Mouse (Mus musculus): ENCODE data around the gene Rhbdf2. TPM values are rescaled to one million over a fixed set of nuclear protein-coding genes. Genes with fewer than 3 reads are reported as not detected.
"Not testable (repeated sequence)": the region's sequence is repeated elsewhere in the genome, so short reads cannot be mapped to it uniquely, and the experiment has no call there.

Gene Rhbdf2
- polyA plus RNA-seq, 1 experiment from 2014 or later, result 5.7 TPM

- DNase-seq (ENCODE audit: low spot score), result no peak
- TF ChIP-seq EP300 (optimal IDR thresholded peaks at IDR 0.05) (no peak), CTCF (IDR thresholded peaks at IDR 0.05; ENCODE audit: low read depth) (no peak)
- no peaks in the 10 kb centered on the region for H3K9me3 ChIP-seq (ENCODE audit: control insufficient read depth, low read length)
- ATAC-seq (ENCODE audit: low FRiP score, low TSS enrichment), result no peak
- H3K27ac ChIP-seq (replicated peaks), result no peak overlapping the region
- H3K36me3 ChIP-seq (ENCODE audit: control insufficient read depth, insufficient read depth, low read length), result 0 out of 2 replicates have a peak, but pooled peaks cover 4% of the 10 kb centered on the region
- WGBS, result 18% methylated on average over 5 of the region's 5 CpGs
- H3K4me2 ChIP-seq (replicated peaks; ENCODE audit: low read depth), result no peak overlapping the region
- no peaks in the 10 kb centered on the region for H3K27me3 ChIP-seq (ENCODE audit: control insufficient read depth, insufficient read depth, low read length)
- no peak overlapping the region for H3K9ac ChIP-seq (ENCODE audit: low read length)
- no peak overlapping the region for H3K4me3 ChIP-seq (ENCODE audit: low read depth, low read length)
- no peaks in the 10 kb centered on the region for H3K4me1 ChIP-seq (replicated peaks; ENCODE audit: control insufficient read depth, insufficient read depth)
Measured at GRCm38 (mm10) chr11:116669316-116669715, 42.5 kb upstream of the Rhbdf2 start.

GRCm38 (mm10) chr11:116668839-116669238 lies 42.0 kb upstream of the Rhbdf2 start:
- WGBS, result 46% methylated on average over 7 of the region's 7 CpGs
- TF ChIP-seq CTCF (IDR thresholded peaks at IDR 0.05; ENCODE audit: low read depth) (peak; percentile 65), EP300 (optimal IDR thresholded peaks at IDR 0.05) (no peak)
- H3K27ac ChIP-seq (replicated peaks), result peak overlapping the region; percentile 24; the same call in 1 of the 2 replicates

GRCm38 (mm10) chr11:116668381-116668825 lies 41.6 kb upstream of the Rhbdf2 start:
- TF ChIP-seq EP300 (optimal IDR thresholded peaks at IDR 0.05) (no peak), CTCF (IDR thresholded peaks at IDR 0.05; ENCODE audit: low read depth) (no peak)
- Histone ChIP-seq H3K4me2 (replicated peaks; ENCODE audit: low read depth) (no peak overlapping the region), H3K4me1 (replicated peaks; ENCODE audit: control insufficient read depth, insufficient read depth) (no peaks in the 10 kb centered on the region), H3K27ac (replicated peaks) (peak overlapping the region; percentile 24; the same call in 1 of the 2 replicates), H3K9ac (ENCODE audit: low read length) (no peak overlapping the region), H3K36me3 (ENCODE audit: control insufficient read depth, insufficient read depth, low read length) (no peaks in the 10 kb centered on the region), H3K4me3 (ENCODE audit: low read depth, low read length) (no peak overlapping the region), H3K9me3 (ENCODE audit: control insufficient read depth, low read length) (no peaks in the 10 kb centered on the region), H3K27me3 (ENCODE audit: control insufficient read depth, insufficient read depth, low read length) (no peaks in the 10 kb centered on the region)
- 74% methylated on average over 10 of the region's 10 CpGs for WGBS
- ATAC-seq (ENCODE audit: low FRiP score, low TSS enrichment), result no peak
- DNase-seq (ENCODE audit: low spot score), result no peak

More at GRCm38 (mm10) chr11:116668839-116669238, 42.0 kb upstream of the Rhbdf2 start:
- no peaks in the 10 kb centered on the region for H3K4me1 ChIP-seq (replicated peaks; ENCODE audit: control insufficient read depth, insufficient read depth)
- DNase-seq (ENCODE audit: low spot score) (no peak), ATAC-seq (ENCODE audit: low FRiP score, low TSS enrichment) (no peak)
- no peaks in the 10 kb centered on the region for H3K9me3 ChIP-seq (ENCODE audit: control insufficient read depth, low read length)
- H3K27me3 ChIP-seq (ENCODE audit: control insufficient read depth, insufficient read depth, low read length), result no peaks in the 10 kb centered on the region
- H3K4me3 ChIP-seq (ENCODE audit: low read depth, low read length), result no peak overlapping the region
- H3K4me2 ChIP-seq (replicated peaks; ENCODE audit: low read depth), result no peak overlapping the region
- H3K9ac ChIP-seq (ENCODE audit: low read length), result no peak overlapping the region
- 0 out of 2 replicates have a peak, but pooled peaks cover 3% of the 10 kb centered on the region for H3K36me3 ChIP-seq (ENCODE audit: control insufficient read depth, insufficient read depth, low read length)

- Histone ChIP-seq H3K9ac (ENCODE audit: low read length) (no peak overlapping the region), H3K27ac (replicated peaks) (peak overlapping the region; percentile 53), H3K4me2 (replicated peaks; ENCODE audit: low read depth) (no peak overlapping the region), H3K9me3 (ENCODE audit: control insufficient read depth, low read length) (no peaks in the 10 kb centered on the region), H3K4me1 (replicated peaks; ENCODE audit: control insufficient read depth, insufficient read depth) (no peaks in the 10 kb centered on the region), H3K4me3 (ENCODE audit: low read depth, low read length) (no peak overlapping the region), H3K36me3 (ENCODE audit: control insufficient read depth, insufficient read depth, low read length) (no peaks in the 10 kb centered on the region), H3K27me3 (ENCODE audit: control insufficient read depth, insufficient read depth, low read length) (no peaks in the 10 kb centered on the region)
- WGBS, result 65% methylated on average over 8 of the region's 8 CpGs
- TF ChIP-seq CTCF (IDR thresholded peaks at IDR 0.05; ENCODE audit: low read depth), result no peak
- TF ChIP-seq EP300 (optimal IDR thresholded peaks at IDR 0.05), result no peak
- DNase-seq (ENCODE audit: low spot score) (no peak), ATAC-seq (ENCODE audit: low FRiP score, low TSS enrichment) (no peak)
Measured at GRCm38 (mm10) chr11:116667930-116668329, 41.1 kb upstream of the Rhbdf2 start.

GRCm38 (mm10) chr11:116667012-116667411 lies 40.2 kb upstream of the Rhbdf2 start:
- not testable (repeated sequence) for ATAC-seq (ENCODE audit: low FRiP score, low TSS enrichment); H3K4me1 ChIP-seq (replicated peaks; ENCODE audit: control insufficient read depth, insufficient read depth)

GRCm38 (mm10) chr11:116666566-116666965 lies 39.7 kb upstream of the Rhbdf2 start:
- 59% methylated on average over 9 of the region's 9 CpGs for WGBS

More at GRCm38 (mm10) chr11:116667012-116667411, 40.2 kb upstream of the Rhbdf2 start:
- not testable (repeated sequence) for H3K4me2 ChIP-seq (replicated peaks; ENCODE audit: low read depth); DNase-seq (ENCODE audit: low spot score); H3K9me3 ChIP-seq (ENCODE audit: control insufficient read depth, low read length); H3K9ac ChIP-seq (ENCODE audit: low read length); H3K4me3 ChIP-seq (ENCODE audit: low read depth, low read length); H3K36me3 ChIP-seq (ENCODE audit: control insufficient read depth, insufficient read depth, low read length); H3K27ac ChIP-seq (replicated peaks); H3K27me3 ChIP-seq (ENCODE audit: control insufficient read depth, insufficient read depth, low read length)
- WGBS, result 79% methylated on average over 3 of the region's 5 CpGs

More at GRCm38 (mm10) chr11:116666566-116666965, 39.7 kb upstream of the Rhbdf2 start:
- DNase-seq (ENCODE audit: low spot score) (no peak), ATAC-seq (ENCODE audit: low FRiP score, low TSS enrichment) (no peak)
- no peak overlapping the region for H3K4me2 ChIP-seq (replicated peaks; ENCODE audit: low read depth)
- no peaks in the 10 kb centered on the region for H3K9me3 ChIP-seq (ENCODE audit: control insufficient read depth, low read length)
- no peaks in the 10 kb centered on the region for H3K4me1 ChIP-seq (replicated peaks; ENCODE audit: control insufficient read depth, insufficient read depth)
- H3K27ac ChIP-seq (replicated peaks), result 0 out of 2 replicates have a peak overlapping the region, but pooled peaks have one; percentile 30
- no peak overlapping the region for H3K9ac ChIP-seq (ENCODE audit: low read length)
- H3K36me3 ChIP-seq (ENCODE audit: control insufficient read depth, insufficient read depth, low read length), result no peaks in the 10 kb centered on the region
- no peak for TF ChIP-seq CTCF (IDR thresholded peaks at IDR 0.05; ENCODE audit: low read depth)
- TF ChIP-seq EP300 (optimal IDR thresholded peaks at IDR 0.05), result no peak
- H3K4me3 ChIP-seq (ENCODE audit: low read depth, low read length), result no peak overlapping the region
- no peaks in the 10 kb centered on the region for H3K27me3 ChIP-seq (ENCODE audit: control insufficient read depth, insufficient read depth, low read length)

Measured in stomach, postnatal 0 days (tissue).